ENCODE assay signal across 11 mouse cellular contexts in genomic region chr4:137135792-137136191, GRCm38 (mm10).
DNase-seq lines count a peak whose midpoint lies in the region; ATAC-seq and TF ChIP-seq lines count a peak whose summit lies in the region.
"Had no signal": no experiment of that assay in that cellular context is flagged by ENCODE, and none has a peak within 500 bp of the region (broad histone marks: within the 10 kb centered on the region; RNA-seq: fewer than 3 reads in every experiment).

No protein-coding gene starts in this region.

- H3K27ac ChIP-seq in kidney, adult 2 months (ENCODE audit: insufficient read depth, low read depth, low read length), result no peak overlapping the region
- H3K27ac ChIP-seq: liver, embryonic 13.5 days; stomach, embryonic 15.5 days had no signal

- TF ChIP-seq CTCF in kidney, adult 2 months (conservative IDR thresholded peaks at IDR 0.05; ENCODE audit: insufficient read depth, insufficient read length, low read depth, low read length), result no peak

- TF ChIP-seq POLR2A in kidney, adult 2 months (IDR thresholded peaks at IDR 0.05; ENCODE audit: low read depth, low read length), result no peak

- no peak overlapping the region for H3K4me3 ChIP-seq in kidney, adult 2 months (ENCODE audit: insufficient read depth, low read depth, low read length)
- H3K4me3 ChIP-seq: embryonic facial prominence, embryonic 15.5 days; liver, embryonic 13.5 days; stomach, embryonic 15.5 days had no signal

- no peak for ATAC-seq in megakaryocyte-erythroid progenitor cell, adult 5-6 weeks (replicated peaks; ENCODE audit: low FRiP score, low TSS enrichment, poor library complexity, severe bottlenecking)

- H3K4me1 ChIP-seq in kidney, adult 2 months (ENCODE audit: control insufficient read depth, insufficient read depth, low read length), result no peaks in the 10 kb centered on the region
- H3K4me1 ChIP-seq: liver, embryonic 13.5 days had no signal

- no peaks in the 10 kb centered on the region for H3K36me3 ChIP-seq in kidney, adult 2 months (ENCODE audit: control insufficient read depth, insufficient read depth, low read length)
- H3K36me3 ChIP-seq: embryonic facial prominence, embryonic 15.5 days; liver, embryonic 13.5 days; stomach, embryonic 15.5 days had no signal

- 39% methylated on average over 8 of the region's 8 CpGs for WGBS in kidney, adult 2 months

- H3K27me3 ChIP-seq in kidney, adult 2 months (replicated peaks; ENCODE audit: control insufficient read depth, insufficient read depth, low read length), result no peaks in the 10 kb centered on the region
- H3K27me3 ChIP-seq: embryonic facial prominence, embryonic 15.5 days; stomach, embryonic 15.5 days had no signal

- peak; percentile 25 for DNase-seq in kidney, adult 2 months
- no peak for DNase-seq in kidney, adult 11 months
- peak; percentile 71 for DNase-seq in MN1 (ENCODE audit: low spot score)
- peak; percentile 92 for DNase-seq in adrenal gland, postnatal 14 days
- DNase-seq in kidney, postnatal 36 days, result peak; percentile 18 to 64
- DNase-seq in thymus, postnatal 36 days, result no peak
- DNase-seq in c-Kit-positive CD71-positive TER-119-positive erythroid progenitor cells, embryonic 14.5 days (ENCODE audit: low spot score), result no peak
- DNase-seq: liver, embryonic 13.5 days had no signal

Comparison
In these comparisons a context has a peak if more than half of its experiments do, and no peak if none do; other contexts are left out.
1. DNase-seq: peak in kidney, adult 2 months (single experiment), MN1 (single experiment), adrenal gland, postnatal 14 days (single experiment) and kidney, postnatal 36 days (2 of 2); none in kidney, adult 11 months (single experiment), thymus, postnatal 36 days (0 of 2) and c-Kit-positive CD71-positive TER-119-positive erythroid progenitor cells, embryonic 14.5 days (single experiment).